Mouse (Mus musculus) stomach, embryonic 16.5 days (tissue): Measurements from ENCODE around the gene Agap1. TPM values are rescaled to one million over a fixed set of nuclear protein-coding genes. Genes with fewer than 3 reads are reported as not detected.

Source experiments
- ATAC-seq: fragments of 200-750 bp; cut with Nextera tagmentation; 2 replicates; pipeline ENCODE4 v1.8.0; 2017; ENCODE audit warnings: moderate number of reproducible peaks, moderate TSS enrichment; ENCODE audit not compliant: insufficient read depth, low FRiP score
- H3K27ac ChIP-seq: fragments of 300-500 bp; sonication (generic); 2 replicates; pipeline ENCODE4 v1.5.1; 2014; ENCODE audit warnings: low read length
- H3K27me3 ChIP-seq: fragments of 300-500 bp; sonication (generic); 2 replicates; pipeline ENCODE4 v1.6.1; 2014; ENCODE audit warnings: low read length, control low read depth, mixed read lengths; ENCODE audit not compliant: control insufficient read depth, insufficient read depth
- H3K36me3 ChIP-seq: fragments of 300-500 bp; sonication (generic); 2 replicates; pipeline ENCODE4 v1.6.1; 2014; ENCODE audit warnings: low read length; ENCODE audit not compliant: control insufficient read depth, insufficient read depth
- H3K4me1 ChIP-seq: fragments of 300-500 bp; sonication (generic); 2 replicates; pipeline ENCODE4 v1.6.1; 2014; ENCODE audit warnings: low read length, control low read depth, mixed read lengths; ENCODE audit not compliant: control insufficient read depth, insufficient read depth
- H3K4me2 ChIP-seq: fragments of 300-500 bp; sonication (generic); 2 replicates; pipeline ENCODE4 v1.6.1; 2014; ENCODE audit warnings: low read depth, low read length, mixed read lengths
- H3K4me3 ChIP-seq: fragments of 300-500 bp; sonication (generic); replicated peaks from 2 replicates; pipeline ENCODE4 v1.5.1; 2014; ENCODE audit warnings: mild to moderate bottlenecking, low read length
- H3K9ac ChIP-seq: fragments of 300-500 bp; sonication (generic); 2 replicates; pipeline ENCODE4 v1.6.1; 2014; ENCODE audit warnings: low read length
- H3K9me3 ChIP-seq: fragments of 300-500 bp; sonication (generic); replicated peaks from 2 replicates; pipeline ENCODE4 v1.6.1; 2016; ENCODE audit warnings: low read length, control low read depth; ENCODE audit not compliant: control insufficient read depth
- WGBS: fragments of 180-500 bp; shearing (Covaris S2); extraction: QIAGEN DNeasy Blood & Tissue Kit; methylation state at CpG from one replicate; pipeline ENCODE4 v1.1.7; 2014; 5-methylcytosine and 5-hydroxymethylcytosine counted together
- polyA plus RNA-seq: library from polyadenylated mRNA; unstranded; fragments of >200 nt; fragmentation: Nextera tagmentation; extraction: Ambion mirVana; gene quantifications from 2 replicates; pipeline ENCODE4 v1.2.1, GENCODE M21; 2015

The Agap1 gene
- polyA plus RNA-seq, 1 experiment from 2014 or later, result 5.8 TPM

GRCm38 (mm10) chr1:89426137-89426536, 28.5 kb upstream of the Agap1 start:
- Histone ChIP-seq H3K4me2 (no peak overlapping the region), H3K36me3 (no peaks in the 10 kb centered on the region), H3K4me3 (no peak overlapping the region), H3K9me3 (no peaks in the 10 kb centered on the region), H3K27me3 (no peaks in the 10 kb centered on the region), H3K27ac (no peak overlapping the region), H3K9ac (no peak overlapping the region), H3K4me1 (no peaks in the 10 kb centered on the region)
- ATAC-seq, result no peak
- 63% methylated on average over 8 of the region's 8 CpGs for WGBS

GRCm38 (mm10) chr1:89428671-89429070, 25.9 kb upstream of the Agap1 start:
- no peak for ATAC-seq
- no peaks in the 10 kb centered on the region for H3K4me1 ChIP-seq
- WGBS, result 76% methylated on average over 5 of the region's 5 CpGs
- H3K27ac ChIP-seq, result no peak overlapping the region
- H3K36me3 ChIP-seq, result no peaks in the 10 kb centered on the region
- no peaks in the 10 kb centered on the region for H3K9me3 ChIP-seq
- no peak overlapping the region for H3K4me3 ChIP-seq
- H3K9ac ChIP-seq, result no peak overlapping the region
- H3K27me3 ChIP-seq, result no peaks in the 10 kb centered on the region
- H3K4me2 ChIP-seq, result no peak overlapping the region

DNA sequence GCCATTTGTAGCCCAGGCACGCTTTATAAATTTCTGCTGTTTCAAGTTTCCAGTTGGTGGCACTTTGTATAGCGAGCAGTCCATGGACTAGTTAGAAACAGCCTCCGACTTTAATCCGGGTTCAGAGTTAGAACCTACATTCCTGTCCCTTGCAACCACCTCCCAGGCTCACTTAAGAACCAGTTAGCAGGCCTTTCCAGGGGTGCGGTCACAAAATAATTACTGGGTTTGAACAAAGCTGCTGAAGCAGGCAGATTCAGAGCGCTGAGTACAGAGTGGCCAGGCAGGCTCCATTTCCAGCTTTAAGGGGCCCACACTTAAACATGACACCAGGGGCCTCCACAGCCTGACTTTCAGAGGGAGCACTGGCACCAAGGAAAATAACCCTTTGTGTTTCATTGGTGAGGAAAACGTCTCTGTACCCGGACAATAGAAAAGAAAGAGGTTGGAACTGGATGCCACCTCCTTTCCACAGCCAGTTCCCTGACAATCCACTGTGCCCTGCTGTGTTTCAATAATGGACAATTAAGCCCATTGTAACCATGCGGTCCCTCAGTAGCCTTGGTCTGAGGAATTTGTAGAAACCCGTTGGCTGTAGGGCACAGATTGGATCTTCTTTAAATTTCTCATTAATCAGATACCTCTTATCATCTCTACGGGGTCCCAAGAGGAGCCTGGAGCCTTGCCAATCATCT, 24.5 kb upstream of the Agap1 start:
- 77% methylated on average over 11 of the region's 11 CpGs for WGBS
- Histone ChIP-seq H3K9me3 (no peaks in the 10 kb centered on the region), H3K27me3 (no peaks in the 10 kb centered on the region), H3K9ac (no peak overlapping the region), H3K36me3 (no peaks in the 10 kb centered on the region), H3K4me3 (no peak overlapping the region), H3K4me1 (no peaks in the 10 kb centered on the region), H3K4me2 (no peak overlapping the region), H3K27ac (no peak overlapping the region)
- ATAC-seq, result no peak

GRCm38 (mm10) chr1:89439351-89439750, 15.3 kb upstream of the Agap1 start:
- H3K27me3 ChIP-seq, result no peaks in the 10 kb centered on the region
- WGBS, result 52% methylated on average over 6 of the region's 6 CpGs
- no peaks in the 10 kb centered on the region for H3K4me1 ChIP-seq
- no peaks in the 10 kb centered on the region for H3K9me3 ChIP-seq
- H3K4me2 ChIP-seq, result no peak overlapping the region
- H3K4me3 ChIP-seq, result no peak overlapping the region
- H3K9ac ChIP-seq, result no peak overlapping the region
- no peak for ATAC-seq
- no peaks in the 10 kb centered on the region for H3K36me3 ChIP-seq
- H3K27ac ChIP-seq, result no peak overlapping the region

GRCm38 (mm10) chr1:89441236-89441897, 13.2 kb upstream of the Agap1 start:
- H3K27ac ChIP-seq, result no peak overlapping the region
- no peak overlapping the region for H3K4me3 ChIP-seq
- no peaks in the 10 kb centered on the region for H3K27me3 ChIP-seq
- 24% methylated on average over 5 of the region's 5 CpGs for WGBS
- no peak overlapping the region for H3K4me2 ChIP-seq
- no peaks in the 10 kb centered on the region for H3K4me1 ChIP-seq
- H3K9me3 ChIP-seq, result no peaks in the 10 kb centered on the region
- H3K36me3 ChIP-seq, result no peaks in the 10 kb centered on the region
- no peak overlapping the region for H3K9ac ChIP-seq
- ATAC-seq, result no peak

GRCm38 (mm10) chr1:89443512-89443911, 11.1 kb upstream of the Agap1 start:
- no peaks in the 10 kb centered on the region for H3K27me3 ChIP-seq
- no peaks in the 10 kb centered on the region for H3K4me1 ChIP-seq
- ATAC-seq, result no peak
- no peak overlapping the region for H3K9ac ChIP-seq
- H3K36me3 ChIP-seq, result no peaks in the 10 kb centered on the region
- 79% methylated on average over 9 of the region's 9 CpGs for WGBS
- H3K4me2 ChIP-seq, result no peak overlapping the region
- no peaks in the 10 kb centered on the region for H3K9me3 ChIP-seq
- no peak overlapping the region for H3K27ac ChIP-seq
- H3K4me3 ChIP-seq, result no peak overlapping the region

GRCm38 (mm10) chr1:89444014-89444413, 10.6 kb upstream of the Agap1 start:
- no peaks in the 10 kb centered on the region for H3K9me3 ChIP-seq
- no peak overlapping the region for H3K27ac ChIP-seq
- no peaks in the 10 kb centered on the region for H3K36me3 ChIP-seq
- no peak overlapping the region for H3K9ac ChIP-seq
- H3K27me3 ChIP-seq, result no peaks in the 10 kb centered on the region
- H3K4me1 ChIP-seq, result no peaks in the 10 kb centered on the region
- no peak overlapping the region for H3K4me2 ChIP-seq
- no peak for ATAC-seq
- no peak overlapping the region for H3K4me3 ChIP-seq
- 54% methylated on average over 3 of the region's 3 CpGs for WGBS

DNA sequence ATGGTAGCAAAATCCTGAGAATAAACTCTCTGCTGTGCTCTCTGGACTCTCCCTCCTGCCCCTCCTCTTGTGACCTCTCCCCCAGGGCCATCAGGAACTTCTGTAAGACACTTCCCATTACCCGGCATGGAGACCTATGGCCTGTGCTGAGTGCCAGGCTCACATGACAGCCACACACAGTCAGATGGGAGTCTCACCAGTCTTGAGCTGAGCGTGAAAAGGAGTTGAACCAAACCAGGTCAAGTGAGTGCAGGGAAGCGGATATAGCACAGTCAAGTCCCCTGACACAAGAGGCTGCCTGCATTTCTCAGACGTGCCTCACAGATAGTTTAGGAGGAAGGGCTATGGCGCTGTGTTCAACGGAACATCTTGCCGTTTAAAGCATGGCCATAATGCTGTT, 4.5 kb upstream of the Agap1 start:
- no peaks in the 10 kb centered on the region for H3K9me3 ChIP-seq
- H3K4me3 ChIP-seq, result no peak overlapping the region
- H3K36me3 ChIP-seq, result no peaks in the 10 kb centered on the region
- H3K27ac ChIP-seq, result no peak overlapping the region
- no peaks in the 10 kb centered on the region; the same call in 1 of the 2 replicates for H3K4me1 ChIP-seq
- no peak overlapping the region for H3K4me2 ChIP-seq
- H3K9ac ChIP-seq, result no peak overlapping the region
- ATAC-seq, result no peak
- WGBS, result 79% methylated on average over 7 of the region's 7 CpGs
- H3K27me3 ChIP-seq, result no peaks in the 10 kb centered on the region

DNA sequence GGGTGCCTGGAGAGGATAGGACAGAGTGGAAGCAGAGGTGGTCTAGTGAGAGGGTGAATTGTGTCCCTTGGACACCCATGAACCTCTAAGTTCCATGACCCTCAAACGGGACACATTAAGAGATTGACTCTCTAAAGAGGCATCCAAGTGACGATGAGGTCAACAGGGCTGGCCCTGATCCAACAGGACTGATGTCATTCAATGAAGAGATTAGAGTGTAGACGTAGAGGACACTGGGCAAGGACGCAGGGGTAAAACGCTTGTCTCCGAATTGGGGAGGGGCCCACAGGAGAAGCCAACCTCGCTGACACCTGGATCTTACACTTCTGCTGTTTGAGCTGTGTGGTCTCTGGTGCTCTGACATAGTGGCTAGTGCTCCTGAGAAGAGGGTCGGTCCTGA, 2.5 kb upstream of the Agap1 start:
- no peak overlapping the region for H3K27ac ChIP-seq
- H3K4me1 ChIP-seq, result peaks cover 14% of the 10 kb centered on the region
- H3K9ac ChIP-seq, result no peak overlapping the region
- no peaks in the 10 kb centered on the region for H3K9me3 ChIP-seq
- H3K4me2 ChIP-seq, result no peak overlapping the region
- ATAC-seq, result no peak
- whole genome bisulfite sequencing, result 85% methylated on average over 8 of the region's 8 CpGs
- H3K27me3 ChIP-seq, result no peaks in the 10 kb centered on the region
- no peak overlapping the region for H3K4me3 ChIP-seq
- no peaks in the 10 kb centered on the region for H3K36me3 ChIP-seq
